Mouse (Mus musculus): ENCODE data around the gene Gm16253. TPM values are rescaled to one million over a fixed set of nuclear protein-coding genes. Genes with fewer than 3 reads are reported as not detected.

Gene Gm16253
- 1.4 and 1.7 TPM in 2 replicates for polyA plus RNA-seq (2015; fragmentation: Nextera tagmentation; extraction: Ambion mirVana)

DNA sequence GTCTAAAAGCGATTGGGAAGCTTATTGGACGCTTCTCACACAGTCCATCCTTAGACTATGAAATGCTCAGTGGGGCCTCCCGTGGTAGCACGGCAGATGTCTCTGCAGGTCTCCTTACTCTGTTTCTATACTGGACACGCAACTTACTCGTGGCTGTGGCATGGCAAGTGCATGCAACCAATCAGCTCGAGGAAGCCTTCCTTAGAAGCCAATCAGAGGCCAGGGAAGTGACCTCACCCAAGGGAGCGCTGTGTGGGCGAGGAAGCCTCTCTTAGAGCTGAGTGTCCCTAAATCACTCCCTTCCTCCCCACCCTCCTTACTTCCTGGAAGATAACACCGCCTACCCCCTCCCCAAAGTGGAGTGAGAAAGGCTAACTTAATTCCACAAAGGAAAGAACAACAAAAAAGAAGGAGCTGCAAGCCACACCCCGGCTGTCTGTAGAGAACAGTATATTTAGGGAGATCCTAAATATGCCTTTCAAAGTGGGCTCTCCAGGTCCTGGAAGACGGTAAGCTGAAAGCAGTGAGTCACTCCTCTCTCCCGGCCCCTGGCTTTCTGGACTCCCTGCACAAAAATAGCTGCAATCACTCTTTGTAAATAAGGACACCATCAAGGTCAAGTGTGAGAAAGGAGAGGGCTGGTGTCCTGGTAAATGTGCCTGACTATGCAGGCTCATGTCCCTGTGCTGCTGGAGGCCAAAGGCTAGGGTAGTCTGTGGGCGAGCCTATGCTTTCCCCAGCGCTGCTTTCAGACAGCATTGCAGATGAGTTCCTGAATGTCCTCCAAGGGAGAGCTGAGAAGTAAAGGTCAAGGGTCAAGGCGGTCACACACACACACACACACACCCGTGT lies at the start of gene Gm16253:
Gene Gm16253 (plus strand): TSS at position 295 of the 852 bp plus-strand sequence.

GRCm38 (mm10) chr3:96557694-96558093 lies 19.1 kb upstream of the Gm16253 start, which contains the start of gene Txnip:
TSS of gene Txnip (plus strand) at chr3:96557957.

DNA sequence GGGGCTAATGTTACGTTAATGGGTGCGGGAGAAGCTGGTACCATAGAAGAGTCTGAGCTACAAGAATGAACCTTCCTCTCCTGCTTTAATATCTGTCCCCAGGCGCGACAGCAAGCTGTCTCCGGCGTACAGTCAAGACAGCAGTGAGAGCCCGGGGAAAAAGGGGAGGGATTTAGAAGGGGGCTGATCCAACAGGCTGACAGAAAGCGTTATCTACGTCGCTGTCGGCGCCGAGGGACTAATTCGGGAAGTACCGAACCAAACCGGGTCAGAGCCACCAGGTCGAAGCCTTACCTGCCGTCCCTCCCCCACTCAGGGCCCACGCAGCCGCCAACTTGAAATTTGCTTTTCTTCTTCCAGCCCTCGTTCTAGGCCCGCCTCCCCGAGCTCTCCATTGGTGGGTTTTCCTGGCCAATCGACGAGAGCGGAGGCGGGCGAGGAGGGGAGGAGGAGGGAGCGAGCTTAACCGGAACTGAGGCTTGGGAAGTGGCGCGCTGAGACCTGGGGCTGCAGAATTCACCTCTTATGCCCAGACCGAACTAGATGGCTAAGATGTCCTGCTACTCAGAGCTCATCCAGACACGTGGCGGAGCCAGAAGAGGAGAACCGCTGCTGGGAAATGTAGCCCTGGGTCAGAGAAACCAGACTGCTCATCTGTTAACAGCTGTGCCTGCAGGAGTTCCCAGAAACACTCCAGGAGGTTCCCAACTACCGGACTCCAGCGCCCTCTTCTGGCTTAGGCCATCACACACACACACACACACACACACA lies 17.2 kb downstream of the Gm16253 start, which contains the start of gene Polr3gl:
Gene Polr3gl (minus strand): TSS at position 392 of the 771 bp plus-strand sequence.

GRCm38 (mm10) chr3:96596228-96596707 lies 19.5 kb downstream of the Gm16253 start, which contains the start of gene Ankrd34a:
TSS of gene Ankrd34a (plus strand) at chr3:96596636.

GRCm38 (mm10) chr3:96600639-96601250 lies 24.0 kb downstream of the Gm16253 start, which contains the start of gene Lix1l:
TSS of gene Lix1l (plus strand) at chr3:96601149.

DNA sequence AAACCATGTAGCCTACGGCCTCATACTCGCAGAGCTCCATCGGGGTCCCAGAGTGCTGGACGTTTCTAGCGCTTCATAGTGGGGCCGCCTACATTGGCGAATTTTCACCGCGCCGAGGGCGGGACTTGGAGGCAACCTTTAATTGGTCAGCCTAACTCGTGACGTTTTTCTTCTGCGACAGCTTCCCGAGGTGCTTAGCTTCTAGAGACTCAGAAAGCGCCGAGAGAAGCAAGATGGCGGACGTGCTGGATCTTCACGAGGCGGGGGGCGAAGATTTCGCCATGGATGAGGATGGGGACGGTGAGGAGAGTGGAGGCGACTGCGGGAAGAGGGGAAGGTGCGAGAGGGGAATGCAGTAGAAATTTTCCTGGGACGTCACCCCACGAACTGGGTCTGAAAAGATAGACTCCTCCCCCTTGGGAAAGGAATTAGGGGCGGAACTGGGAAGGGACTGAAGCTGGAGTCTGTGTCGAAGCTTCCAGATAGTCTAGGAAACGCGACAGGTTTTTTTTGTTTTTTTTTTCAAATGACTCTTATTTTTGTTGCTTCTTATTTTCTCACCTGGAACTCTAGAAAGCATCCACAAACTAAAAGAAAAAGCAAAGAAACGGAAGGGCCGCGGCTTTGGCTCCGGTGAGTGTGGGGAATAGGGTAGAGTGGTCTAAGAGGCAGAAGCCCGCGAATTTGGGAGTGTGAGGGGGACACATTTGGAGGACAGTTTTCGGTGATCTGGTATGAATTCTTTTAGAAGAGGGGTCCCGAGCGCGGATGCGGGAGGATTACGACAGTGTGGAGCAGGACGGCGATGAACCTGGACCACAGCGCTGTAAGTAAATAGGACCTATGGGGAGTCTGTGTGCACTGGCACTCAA lies 53.2 kb downstream of the Gm16253 start, which contains the start of gene Rbm8a:
Gene Rbm8a (plus strand): TSS at position 205 of the 872 bp plus-strand sequence.

Other genes with a start within 250 kb of the Gm16253 start
- 0.14 and 0.28 TPM in 2 replicates for gene BC107364, start 124.7 kb upstream of the Gm16253 start, polyA plus RNA-seq (2015; fragmentation: Nextera tagmentation; extraction: Ambion mirVana)
- 125 and 141 TPM in 2 replicates for gene Hfe2, start 51.8 kb upstream of the Gm16253 start, polyA plus RNA-seq (2015; fragmentation: Nextera tagmentation; extraction: Ambion mirVana)
- gene Txnip, start 19.0 kb upstream of the Gm16253 start, polyA plus RNA-seq (2015; fragmentation: Nextera tagmentation; extraction: Ambion mirVana), result 222 and 240 TPM in 2 replicates
- gene Polr3gl, start 17.2 kb downstream of the Gm16253 start, polyA plus RNA-seq (2015; fragmentation: Nextera tagmentation; extraction: Ambion mirVana), result 31.7 and 37.7 TPM in 2 replicates
- gene Ankrd34a, start 19.7 kb downstream of the Gm16253 start, polyA plus RNA-seq (2015; fragmentation: Nextera tagmentation; extraction: Ambion mirVana), result 1.7 and 1.9 TPM in 2 replicates
- gene Lix1l, start 24.2 kb downstream of the Gm16253 start, polyA plus RNA-seq (2015; fragmentation: Nextera tagmentation; extraction: Ambion mirVana), result 4.0 and 4.3 TPM in 2 replicates
- gene Rbm8a, start 52.9 kb downstream of the Gm16253 start, polyA plus RNA-seq (2015; fragmentation: Nextera tagmentation; extraction: Ambion mirVana), result 63.7 and 74.3 TPM in 2 replicates
- gene Pex11b, start 58.4 kb downstream of the Gm16253 start, polyA plus RNA-seq (2015; fragmentation: Nextera tagmentation; extraction: Ambion mirVana), result 40.3 and 41.8 TPM in 2 replicates
- gene Gm42957, start 58.5 kb downstream of the Gm16253 start, polyA plus RNA-seq (2015; fragmentation: Nextera tagmentation; extraction: Ambion mirVana), result 0.04 and 0.06 TPM in 2 replicates
- gene Itga10, start 68.6 kb downstream of the Gm16253 start, polyA plus RNA-seq (2015; fragmentation: Nextera tagmentation; extraction: Ambion mirVana), result 0.86 and 0.88 TPM in 2 replicates
- 1.6 and 2.3 TPM in 2 replicates for gene Ankrd35, start 93.1 kb downstream of the Gm16253 start, polyA plus RNA-seq (2015; fragmentation: Nextera tagmentation; extraction: Ambion mirVana)
- gene Pias3, start 119.4 kb downstream of the Gm16253 start, polyA plus RNA-seq (2015; fragmentation: Nextera tagmentation; extraction: Ambion mirVana), result 21.6 and 23.0 TPM in 2 replicates
- gene Nudt17, start 131.6 kb downstream of the Gm16253 start, polyA plus RNA-seq (2015; fragmentation: Nextera tagmentation; extraction: Ambion mirVana), result 2.8 and 3.1 TPM in 2 replicates
- gene Polr3c, start 150.6 kb downstream of the Gm16253 start, polyA plus RNA-seq (2015; fragmentation: Nextera tagmentation; extraction: Ambion mirVana), result 20.9 TPM in 2 replicates
- 42.0 and 48.3 TPM in 2 replicates for gene Rnf115, start 150.7 kb downstream of the Gm16253 start, polyA plus RNA-seq (2015; fragmentation: Nextera tagmentation; extraction: Ambion mirVana)

Measured in skeletal muscle tissue, postnatal 0 days (tissue).